Mouse (Mus musculus) MEL (cell line): Measurements from ENCODE around the gene Ptpn1. TPM values are rescaled to one million over a fixed set of nuclear protein-coding genes. Genes with fewer than 3 reads are reported as not detected.

Experiments
- DNase-seq: peaks from one replicate; pipeline ENCODE4 v3.0.0; 2011; ENCODE audit warnings: low read depth, low spot score
- H3K27ac ChIP-seq: 2 replicates; pipeline ENCODE4 v1.5.1; 2012; ENCODE audit warnings: low read depth, mild to moderate bottlenecking, control low read depth, low read length, moderate library complexity; ENCODE audit not compliant: control insufficient read depth
- H3K27me3 ChIP-seq, 2 experiments: fragments of 150-350 bp in 1 of 2; sonication (generic) in 1 of 2; 2 replicates each; pipeline ENCODE4 v1.6.1; 2012; ENCODE audit warnings: low read length in 2 of 2, mild to moderate bottlenecking in 2 of 2, improper control_type of control experiment in 1 of 2, moderate library complexity in 1 of 2; ENCODE audit not compliant: insufficient read depth in 2 of 2, control insufficient read depth in 1 of 2
- H3K36me3 ChIP-seq, 2 experiments: 2 replicates each; pipeline ENCODE4 v1.6.1; 2012 to 2014; ENCODE audit warnings: low read length in 2 of 2, improper control_type of control experiment in 1 of 2, inconsistent platforms in 1 of 2, mild to moderate bottlenecking in 1 of 2; ENCODE audit not compliant: insufficient read depth in 2 of 2, control insufficient read depth in 1 of 2
- H3K4me1 ChIP-seq, 2 experiments: fragments of 150-350 bp in 1 of 2; sonication (generic) in 1 of 2; 2 replicates each; pipeline ENCODE4 v1.6.1; 2012; ENCODE audit warnings: low read length in 2 of 2, improper control_type of control experiment in 1 of 2, mild to moderate bottlenecking in 1 of 2; ENCODE audit not compliant: insufficient read depth in 2 of 2, control insufficient read depth in 1 of 2
- H3K4me3 ChIP-seq, 2 experiments: fragments of 150-350 bp in 1 of 2; sonication (generic) in 1 of 2; 2 replicates each; pipeline ENCODE4 v1.5.1; 2012; ENCODE audit warnings: low read depth in 2 of 2, low read length in 2 of 2, mild to moderate bottlenecking in 2 of 2, moderate library complexity in 2 of 2, control low read depth in 1 of 2, improper control_type of control experiment in 1 of 2; ENCODE audit not compliant: control insufficient read depth in 1 of 2, insufficient read depth in 1 of 2
- H3K79me2 ChIP-seq: 2 replicates; pipeline ENCODE4 v1.6.1; 2012; ENCODE audit warnings: mild to moderate bottlenecking, low read length, moderate library complexity; ENCODE audit not compliant: control insufficient read depth, poor library complexity, insufficient read depth
- H3K9ac ChIP-seq: 2 replicates; pipeline ENCODE4 v1.6.1; 2012; ENCODE audit warnings: low read depth, mild to moderate bottlenecking, control low read depth, low read length, moderate library complexity; ENCODE audit not compliant: control insufficient read depth, poor library complexity, severe bottlenecking
- H3K9me3 ChIP-seq: fragments of 150-350 bp; sonication (generic); replicated peaks from 2 replicates; pipeline ENCODE4 v1.6.1; 2012; ENCODE audit warnings: mild to moderate bottlenecking, low read length, improper control_type of control experiment, moderate library complexity; ENCODE audit not compliant: insufficient read depth
- CHD1 ChIP-seq: IDR thresholded peaks from 2 replicates; pipeline ENCODE4 v1.6.1; 2012; ENCODE audit warnings: low read depth, mild to moderate bottlenecking, inconsistent platforms, low read length, improper control_type of control experiment
- CHD2 ChIP-seq: IDR thresholded peaks from 2 replicates; pipeline ENCODE4 v1.6.1; 2011; ENCODE audit warnings: low read length, improper control_type of control experiment
- CTCF ChIP-seq, 3 experiments: IDR thresholded peaks in 2 of 3; conservative IDR thresholded peaks in 1 of 3; 2 replicates each; pipeline ENCODE4 v1.5.1; 2011 to 2012; ENCODE audit warnings: low read length in 3 of 3, low read depth in 2 of 3, mild to moderate bottlenecking in 2 of 3, improper control_type of control experiment in 1 of 3, inconsistent platforms in 1 of 3, mixed read lengths in 1 of 3, moderate library complexity in 1 of 3; ENCODE audit not compliant: control insufficient read depth in 1 of 3, insufficient read depth in 1 of 3, poor library complexity in 1 of 3, severe bottlenecking in 1 of 3
- E2F4 ChIP-seq: IDR thresholded peaks from 2 replicates; pipeline ENCODE4 v1.6.1; 2011; ENCODE audit warnings: low read depth, low read length, improper control_type of control experiment, borderline replicate concordance
- ELF1 ChIP-seq: IDR thresholded peaks from 2 replicates; pipeline ENCODE4 v1.6.1; 2014; ENCODE audit warnings: low read depth, mild to moderate bottlenecking, inconsistent platforms, low read length, improper control_type of control experiment, moderate library complexity
- ETS1 ChIP-seq: IDR thresholded peaks from 2 replicates; pipeline ENCODE4 v1.6.1; 2012; ENCODE audit warnings: low read depth, mild to moderate bottlenecking, inconsistent platforms, low read length, improper control_type of control experiment, moderate library complexity
- GABPA ChIP-seq: IDR thresholded peaks from 2 replicates; pipeline ENCODE4 v1.6.1; 2012; ENCODE audit warnings: low read depth, mild to moderate bottlenecking, inconsistent platforms, low read length, improper control_type of control experiment, moderate library complexity
- GATA1 ChIP-seq: IDR thresholded peaks from 2 replicates; pipeline ENCODE4 v1.6.1; 2011; ENCODE audit warnings: low read depth, low read length, improper control_type of control experiment
- HCFC1 ChIP-seq: IDR thresholded peaks from 2 replicates; pipeline ENCODE4 v1.6.1; 2012; ENCODE audit warnings: low read depth, mild to moderate bottlenecking, inconsistent platforms, low read length, improper control_type of control experiment, moderate library complexity
- JUND ChIP-seq: IDR thresholded peaks from 2 replicates; pipeline ENCODE4 v1.6.1; 2011; ENCODE audit warnings: low read depth, mild to moderate bottlenecking, improper control_type of control experiment, low read length
- KAT2A ChIP-seq: conservative IDR thresholded peaks from 2 replicates; pipeline ENCODE4 v1.6.1; 2012; ENCODE audit warnings: low read depth, low read length, improper control_type of control experiment, inconsistent platforms
- MAFK ChIP-seq: IDR thresholded peaks from 2 replicates; pipeline ENCODE4 v1.6.1; 2011; ENCODE audit warnings: low read depth, mild to moderate bottlenecking, low read length, improper control_type of control experiment, borderline replicate concordance
- MAX ChIP-seq: IDR thresholded peaks from 2 replicates; pipeline ENCODE4 v1.6.1; 2011; ENCODE audit warnings: low read length, improper control_type of control experiment
- MEF2A ChIP-seq: IDR thresholded peaks from 2 replicates; pipeline ENCODE4 v1.6.1; 2014; ENCODE audit warnings: low read depth, mild to moderate bottlenecking, inconsistent platforms, low read length, improper control_type of control experiment; ENCODE audit not compliant: poor library complexity, insufficient replicate concordance, severe bottlenecking; ENCODE audit errors: extremely low read depth
- MYB ChIP-seq: IDR thresholded peaks from 2 replicates; pipeline ENCODE4 v1.6.1; 2011; ENCODE audit warnings: mild to moderate bottlenecking, low read depth, low read length, improper control_type of control experiment
- MYC ChIP-seq: IDR thresholded peaks from 2 replicates; pipeline ENCODE4 v1.6.1; 2011; ENCODE audit warnings: low read depth, mild to moderate bottlenecking, low read length, improper control_type of control experiment, moderate library complexity
- NRF1 ChIP-seq: IDR thresholded peaks from 2 replicates; pipeline ENCODE4 v1.6.1; 2014; ENCODE audit warnings: low read depth, mild to moderate bottlenecking, inconsistent platforms, low read length, improper control_type of control experiment, moderate library complexity; ENCODE audit not compliant: poor library complexity, insufficient read depth, severe bottlenecking
- POLR2A ChIP-seq, 2 experiments: IDR thresholded peaks; 2 replicates each; pipeline ENCODE4 v1.6.1; 2011 to 2012; ENCODE audit warnings: low read length in 2 of 2, mild to moderate bottlenecking in 2 of 2, control low read depth in 1 of 2, improper control_type of control experiment in 1 of 2, low read depth in 1 of 2, moderate library complexity in 1 of 2; ENCODE audit not compliant: control insufficient read depth in 1 of 2, insufficient read depth in 1 of 2, poor library complexity in 1 of 2
- POLR2AphosphoS2 ChIP-seq: IDR thresholded peaks from 2 replicates; pipeline ENCODE4 v1.6.1; 2011; ENCODE audit warnings: low read length, improper control_type of control experiment
- POLR2AphosphoS5 ChIP-seq: IDR thresholded peaks from 2 replicates; pipeline ENCODE4 v1.6.1; 2012; ENCODE audit warnings: low read depth, borderline replicate concordance, mild to moderate bottlenecking, inconsistent platforms, low read length, moderate library complexity, mixed read lengths
- RAD21 ChIP-seq: IDR thresholded peaks from 2 replicates; pipeline ENCODE4 v1.6.1; 2011; ENCODE audit warnings: mild to moderate bottlenecking, low read depth, low read length, improper control_type of control experiment
- SIN3A ChIP-seq: IDR thresholded peaks from 2 replicates; pipeline ENCODE4 v1.6.1; 2012; ENCODE audit warnings: low read length, improper control_type of control experiment, inconsistent platforms
- SMC3 ChIP-seq: IDR thresholded peaks from 2 replicates; pipeline ENCODE4 v1.6.1; 2011; ENCODE audit warnings: low read depth, low read length, improper control_type of control experiment
- TBP ChIP-seq: IDR thresholded peaks from 2 replicates; pipeline ENCODE4 v1.8.0; 2011; ENCODE audit warnings: low read depth, low read length, improper control_type of control experiment
- USF1 ChIP-seq: IDR thresholded peaks from 2 replicates; pipeline ENCODE4 v1.6.1; 2014; ENCODE audit warnings: low read depth, mild to moderate bottlenecking, inconsistent platforms, low read length, improper control_type of control experiment, moderate library complexity
- USF2 ChIP-seq, 2 experiments: IDR thresholded peaks; 2 replicates each; pipeline ENCODE4 v1.6.1; 2011 to 2012; ENCODE audit warnings: improper control_type of control experiment in 2 of 2, low read length in 2 of 2, borderline replicate concordance in 1 of 2, inconsistent platforms in 1 of 2, low read depth in 1 of 2, mild to moderate bottlenecking in 1 of 2; ENCODE audit not compliant: insufficient read depth in 1 of 2
- ZMIZ1 ChIP-seq: IDR thresholded peaks from 2 replicates; pipeline ENCODE4 v1.6.1; 2012; ENCODE audit warnings: low read depth, mild to moderate bottlenecking, inconsistent platforms, low read length, improper control_type of control experiment, moderate library complexity
- ZNF384 ChIP-seq: IDR thresholded peaks from 2 replicates; pipeline ENCODE4 v1.6.1; 2012; ENCODE audit warnings: low read depth, mild to moderate bottlenecking, inconsistent platforms, low read length, improper control_type of control experiment
- polyA plus RNA-seq, 2 experiments: library from polyadenylated mRNA; stranded (reverse) in 1 of 2; unstranded in 1 of 2; fragments of >175 nt in 1 of 2; fragments of >200 nt in 1 of 2; gene quantifications; 2 replicates each; pipeline versions ENCODE4 v1.2.1 to v1.2.4; 2012; ENCODE audit warnings: low replicate concordance in 2 of 2, low read depth in 1 of 2; ENCODE audit not compliant: insufficient read length in 2 of 2, insufficient read depth in 1 of 2, missing spikeins in 1 of 2
- total RNA-seq: library from RNA; depleted of rRNA; stranded (reverse); fragments of 300-350 nt; gene quantifications from 2 replicates; pipeline ENCODE4 v1.2.3, GENCODE M21; 2012

The Ptpn1 gene
- total and polyA plus RNA-seq, 3 experiments, result 55.3 to 62.9 TPM; not detected in 1

DNA sequence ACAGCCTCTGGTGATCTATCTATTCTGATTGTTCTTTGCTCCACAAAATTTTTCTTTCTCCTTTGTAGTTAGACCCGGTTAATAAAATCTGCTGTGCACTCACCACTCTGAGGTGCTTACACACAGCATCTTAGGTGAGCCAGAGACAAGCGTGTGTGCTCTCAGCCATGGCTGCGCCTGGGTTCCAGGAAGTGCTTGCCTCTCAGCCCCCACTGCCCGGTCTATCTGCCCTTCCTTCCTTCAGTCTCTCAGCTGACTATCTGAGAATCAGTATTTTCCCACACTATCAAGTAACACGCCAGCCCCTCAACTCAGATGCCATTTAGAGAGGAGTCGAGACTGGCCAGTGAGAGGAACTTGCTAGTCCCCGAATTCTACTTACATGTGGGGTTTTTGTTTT is 28.1 kb downstream of the Ptpn1 start:
- Histone ChIP-seq H3K9ac (no peak overlapping the region), H3K4me1 (peaks cover 4 to 7% of the 10 kb centered on the region in 2 experiments; a peak in 2 of 4 replicates), H3K79me2 (0 out of 2 replicates have a peak, but pooled peaks cover 3% of the 10 kb centered on the region), H3K27me3 (no peaks in the 10 kb centered on the region), H3K4me3 (no peak overlapping the region), H3K36me3 (peaks cover 0 to 2% of the 10 kb centered on the region in 2 experiments; a peak in 3 of 4 replicates), H3K9me3 (no peaks in the 10 kb centered on the region), H3K27ac (no peak overlapping the region)
- peak; percentile 13 for DNase-seq
- TF ChIP-seq USF1 (no peak), MYB (no peak), GATA1 (no peak), CTCF (IDR thresholded peaks at IDR 0.05 in 2 of 3, conservative IDR thresholded peaks at IDR 0.05 in 1 of 3; ENCODE audit: control insufficient read depth in 1 of 3, insufficient read depth in 1 of 3, low read depth in 2 of 3, low read length in 3 of 3, poor library complexity in 1 of 3, severe bottlenecking in 1 of 3) (no peak), HCFC1 (no peak), CHD2 (no peak), SIN3A (no peak), MYC (no peak), ZMIZ1 (no peak), KAT2A (no peak), SMC3 (no peak), MAFK (no peak), ELF1 (0 out of 2 replicates have a peak, but pooled peaks have one; percentile 11), USF2 (IDR thresholded peaks at IDR 0.05; ENCODE audit: borderline replicate concordance in 1 of 2, insufficient read depth in 1 of 2, low read depth in 1 of 2, low read length in 2 of 2) (no peak), TBP (no peak), ETS1 (peak; percentile 65)

DNA sequence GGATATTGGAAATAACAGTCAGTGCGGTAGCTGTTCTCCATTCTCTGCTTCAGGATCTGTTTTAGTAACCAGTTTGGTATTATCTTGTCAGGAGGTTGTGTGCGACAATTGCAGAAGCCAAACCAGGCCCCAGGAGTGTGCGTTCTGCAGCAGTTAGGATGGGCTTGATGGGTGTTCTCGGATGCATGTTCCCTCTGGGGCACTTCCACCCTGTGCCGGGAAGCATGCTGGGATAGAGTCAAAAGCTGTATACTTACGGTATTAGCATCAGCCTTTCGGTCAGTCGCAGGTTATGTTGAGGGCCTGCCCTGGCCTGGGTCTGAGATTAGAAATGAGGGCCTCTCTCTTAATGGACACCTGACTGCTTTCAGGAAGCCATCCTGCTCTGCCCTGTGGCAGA is 28.7 kb downstream of the Ptpn1 start:
- Histone ChIP-seq H3K27ac (no peak overlapping the region), H3K36me3 (peaks cover 0 to 2% of the 10 kb centered on the region in 2 experiments; a peak in 3 of 4 replicates), H3K4me3 (no peak overlapping the region), H3K79me2 (0 out of 2 replicates have a peak, but pooled peaks cover 3% of the 10 kb centered on the region), H3K9ac (no peak overlapping the region), H3K27me3 (no peaks in the 10 kb centered on the region), H3K4me1 (peaks cover 4 to 7% of the 10 kb centered on the region in 2 experiments; a peak in 2 of 4 replicates), H3K9me3 (no peaks in the 10 kb centered on the region)
- no peak for TF ChIP-seq POLR2AphosphoS5
- TF ChIP-seq USF2 (IDR thresholded peaks at IDR 0.05; ENCODE audit: borderline replicate concordance in 1 of 2, insufficient read depth in 1 of 2, low read depth in 1 of 2, low read length in 2 of 2), result no peak
- TF ChIP-seq MAX, result no peak
- TF ChIP-seq POLR2A (IDR thresholded peaks at IDR 0.05; ENCODE audit: control insufficient read depth in 1 of 2, insufficient read depth in 1 of 2, low read depth in 1 of 2, low read length in 2 of 2, poor library complexity in 1 of 2), result no peak
- TF ChIP-seq ZNF384, result no peak
- TF ChIP-seq POLR2AphosphoS2, result no peak
- no peak for TF ChIP-seq CHD1
- TF ChIP-seq MEF2A, result no peak
- TF ChIP-seq USF1, result no peak
- no peak for TF ChIP-seq NRF1
- no peak for TF ChIP-seq SMC3
- TF ChIP-seq E2F4, result no peak
- TF ChIP-seq ELF1, result no peak
- TF ChIP-seq RAD21, result no peak
- no peak for TF ChIP-seq GABPA
- no peak for TF ChIP-seq GATA1
- no peak for TF ChIP-seq JUND
- DNase-seq, result no peak
